Comparison of ENCODE assay signal across 14 mouse cellular contexts in genomic region chr16:8776634-8777033, GRCm38 (mm10).
"Had no signal": no experiment of that assay in that cellular context is flagged by ENCODE, and none has a peak within 500 bp of the region (broad histone marks: within the 10 kb centered on the region; RNA-seq: fewer than 3 reads in every experiment).

No protein-coding gene starts in this region.

- H3K9ac ChIP-seq: lung, embryonic 14.5 days; midbrain, embryonic 13.5 days; midbrain, embryonic 15.5 days; neural tube, embryonic 12.5 days; stomach, embryonic 15.5 days had no signal

- ATAC-seq: midbrain, embryonic 13.5 days; midbrain, embryonic 15.5 days had no signal

- H3K9me3 ChIP-seq: megakaryocyte, embryonic 14.5 days; midbrain, embryonic 13.5 days; midbrain, embryonic 15.5 days; neural tube, embryonic 12.5 days; stomach, embryonic 15.5 days had no signal

- H3K36me3 ChIP-seq: midbrain, embryonic 13.5 days; midbrain, embryonic 15.5 days; neural tube, embryonic 12.5 days; stomach, embryonic 15.5 days had no signal

- DNase-seq: lung, adult 18-20 months; lung, embryonic 14.5 days; lung, postnatal 10 days; lung, postnatal 4 days; right cerebral cortex, postnatal 14 days; thymus, adult 2 months; thymus, postnatal 25 days; thymus, postnatal 4 days had no signal

- H3K27ac ChIP-seq: midbrain, embryonic 13.5 days; midbrain, embryonic 15.5 days; neural tube, embryonic 12.5 days; stomach, embryonic 15.5 days; stomach, postnatal 0 days had no signal

- H3K27me3 ChIP-seq: midbrain, embryonic 13.5 days; midbrain, embryonic 15.5 days; neural tube, embryonic 12.5 days; stomach, embryonic 15.5 days had no signal

- H3K4me3 ChIP-seq: megakaryocyte, embryonic 14.5 days; midbrain, embryonic 13.5 days; midbrain, embryonic 15.5 days; neural tube, embryonic 12.5 days; stomach, embryonic 15.5 days had no signal

- H3K4me1 ChIP-seq: midbrain, embryonic 15.5 days; neural tube, embryonic 12.5 days had no signal
